Mouse (Mus musculus) midbrain, postnatal 0 days (tissue): Measurements from ENCODE around the gene Cep131. TPM values are rescaled to one million over a fixed set of nuclear protein-coding genes. Genes with fewer than 3 reads are reported as not detected.

Experiments
- ATAC-seq: fragments of 200-750 bp; cut with Nextera tagmentation; 2 replicates; pipeline ENCODE4 v1.8.0; 2017; ENCODE audit warnings: moderate number of reproducible peaks, mild to moderate bottlenecking, moderate TSS enrichment, moderate library complexity; ENCODE audit not compliant: low FRiP score
- DNase-seq: peaks from one replicate; pipeline ENCODE4 v3.0.0-alpha.2; 2015; ENCODE audit warnings: low spot score
- H3K27ac ChIP-seq: fragments of 300-500 bp; sonication (generic); 2 replicates; pipeline ENCODE4 v1.5.1; 2014; ENCODE audit warnings: low read depth, mild to moderate bottlenecking, low read length, mixed read lengths
- H3K27me3 ChIP-seq: fragments of 300-500 bp; sonication (generic); 2 replicates; pipeline ENCODE4 v1.6.1; 2014; ENCODE audit warnings: low read length, control low read depth, mixed read lengths; ENCODE audit not compliant: insufficient read depth
- H3K36me3 ChIP-seq: fragments of 300-500 bp; sonication (generic); 2 replicates; pipeline ENCODE4 v1.6.1; 2014; ENCODE audit warnings: low read length, control low read depth, mixed read lengths; ENCODE audit not compliant: insufficient read depth
- H3K4me1 ChIP-seq: fragments of 300-500 bp; sonication (generic); 2 replicates; pipeline ENCODE4 v1.6.1; 2014; ENCODE audit warnings: mild to moderate bottlenecking, control low read depth, antibody characterized with exemption, low read length, mixed read lengths; ENCODE audit not compliant: insufficient read depth
- H3K4me2 ChIP-seq: fragments of 300-500 bp; sonication (generic); 2 replicates; pipeline ENCODE4 v1.6.1; 2014; ENCODE audit warnings: low read depth, mild to moderate bottlenecking, low read length, mixed read lengths; ENCODE audit not compliant: poor library complexity, severe bottlenecking
- H3K4me3 ChIP-seq: fragments of 300-500 bp; sonication (generic); 2 replicates; pipeline ENCODE4 v1.5.1; 2014; ENCODE audit warnings: low read depth, mild to moderate bottlenecking, low read length, moderate library complexity
- H3K9ac ChIP-seq: fragments of 300-500 bp; sonication (generic); replicated peaks from 2 replicates; pipeline ENCODE4 v1.6.1; 2014; ENCODE audit warnings: mild to moderate bottlenecking, low read length, moderate library complexity, mixed read lengths; ENCODE audit not compliant: poor library complexity, severe bottlenecking
- H3K9me3 ChIP-seq: fragments of 300-500 bp; sonication (generic); 2 replicates; pipeline ENCODE4 v1.6.1; 2016; ENCODE audit warnings: low read length, control low read depth
- CTCF ChIP-seq: IDR thresholded peaks from 2 replicates; pipeline ENCODE4 v1.5.1; 2016; ENCODE audit warnings: antibody characterized with exemption, mild to moderate bottlenecking
- WGBS: fragments of 180-500 bp; shearing (Covaris S2); extraction: QIAGEN DNeasy Blood & Tissue Kit; methylation state at CpG from one replicate; pipeline ENCODE4 v1.1.7; 2014; 5-methylcytosine and 5-hydroxymethylcytosine counted together
- polyA plus RNA-seq: library from polyadenylated mRNA; unstranded; fragments of >200 nt; fragmentation: Nextera tagmentation; extraction: Ambion mirVana; gene quantifications from 2 replicates; pipeline ENCODE4 v1.2.1, GENCODE M21; 2015
- total RNA-seq: library from RNA; depleted of rRNA; stranded (reverse); fragments of >200 nt; gene quantifications from 2 replicates; pipeline ENCODE4 v1.2.3, GENCODE M21; 2014

Cep131 gene
- total and polyA plus RNA-seq, 2 experiments from 2014 or later = 19.0 to 27.7 TPM

DNA sequence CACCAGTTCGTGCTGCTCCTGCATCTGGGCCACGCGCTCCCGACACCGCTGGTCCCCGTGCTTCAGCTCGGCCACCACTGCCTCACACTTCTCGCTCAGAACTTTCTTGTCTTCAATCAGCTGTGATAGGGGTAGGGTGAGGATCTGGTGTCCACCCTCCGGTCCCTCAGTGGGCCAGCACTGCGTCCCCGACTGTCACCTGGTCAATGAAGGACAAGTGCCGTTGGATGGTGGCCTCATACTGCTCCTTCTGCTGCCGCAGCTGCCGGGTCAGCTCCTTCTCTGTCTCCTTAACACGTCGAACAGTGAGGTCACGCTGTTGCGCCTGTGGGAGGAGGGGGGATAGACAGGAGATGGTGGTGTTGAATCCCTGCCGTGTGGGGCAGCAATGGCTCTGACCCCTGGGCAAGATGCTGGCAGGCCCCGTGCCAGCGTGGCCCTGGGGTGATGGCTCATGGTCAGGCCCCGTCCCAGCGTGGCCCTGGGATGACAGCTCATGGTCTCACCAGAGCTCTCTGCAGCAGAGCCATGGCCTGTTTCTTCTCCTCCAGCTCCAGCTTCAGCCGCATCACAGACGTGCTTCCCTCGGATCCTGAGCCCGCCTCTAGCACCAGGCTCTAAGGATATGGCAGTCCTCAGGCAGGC lies 16.2 kb downstream of the Cep131 start:
- DNase-seq = no peak
- Histone ChIP-seq H3K27me3 (no peaks in the 10 kb centered on the region), H3K9me3 (no peaks in the 10 kb centered on the region), H3K4me3 (no peak overlapping the region), H3K36me3 (peaks cover 80% of the 10 kb centered on the region), H3K27ac (no peak overlapping the region; the same call in 1 of the 2 replicates), H3K4me1 (no peaks in the 10 kb centered on the region), H3K9ac (no peak overlapping the region), H3K4me2 (no peak overlapping the region)
- 89% methylated on average over 27 of the region's 27 CpGs for WGBS
- TF ChIP-seq CTCF = no peak
- no peak for ATAC-seq

- Histone ChIP-seq H3K4me3 (no peak overlapping the region), H3K27ac (no peak overlapping the region), H3K9me3 (no peaks in the 10 kb centered on the region), H3K4me1 (no peaks in the 10 kb centered on the region), H3K4me2 (no peak overlapping the region), H3K36me3 (peaks cover 78% of the 10 kb centered on the region), H3K9ac (no peak overlapping the region), H3K27me3 (no peaks in the 10 kb centered on the region)
- ATAC-seq (no peak), DNase-seq (no peak)
- TF ChIP-seq CTCF = no peak
- 58% methylated on average over 11 of the region's 11 CpGs for WGBS
Observed at GRCm38 (mm10) chr11:120069261-120069660, 17.4 kb downstream of the Cep131 start.

DNA sequence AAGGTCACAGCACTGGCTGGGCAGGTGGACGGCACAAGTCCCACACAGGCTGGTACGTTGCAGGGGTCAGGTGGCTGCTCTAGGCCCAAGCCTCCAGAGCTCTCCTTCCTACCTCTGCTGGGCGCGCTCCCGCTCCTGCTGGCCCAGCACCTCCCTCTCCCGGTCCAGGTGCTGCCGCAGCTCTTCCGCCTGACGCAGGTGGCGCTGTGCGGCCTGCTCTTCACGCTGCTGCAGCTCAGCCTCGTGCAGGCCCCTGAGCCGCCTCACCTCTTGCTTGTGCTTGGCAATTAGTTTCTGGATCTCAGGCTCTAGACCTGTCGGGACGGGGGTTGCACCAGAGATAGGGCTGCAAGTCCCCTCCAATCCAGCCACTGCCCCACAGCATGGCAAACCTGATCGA lies 18.8 kb downstream of the Cep131 start:
- Histone ChIP-seq H3K27ac (no peak overlapping the region), H3K9ac (no peak overlapping the region), H3K4me2 (no peak overlapping the region), H3K4me3 (no peak overlapping the region), H3K9me3 (no peaks in the 10 kb centered on the region), H3K4me1 (no peaks in the 10 kb centered on the region), H3K36me3 (peaks cover 80% of the 10 kb centered on the region), H3K27me3 (no peaks in the 10 kb centered on the region)
- peak; percentile 61 for TF ChIP-seq CTCF
- 0 out of 2 replicates have a peak, but pooled peaks have one; percentile 8 for ATAC-seq
- 58% methylated on average over 17 of the region's 17 CpGs for WGBS
- DNase-seq = peak; percentile 53

- DNase-seq = no peak
- H3K27ac ChIP-seq = no peak overlapping the region
- WGBS = 40% methylated on average over 10 of the region's 10 CpGs
Observed at GRCm38 (mm10) chr11:120065291-120065690, 21.3 kb downstream of the Cep131 start.

GRCm38 (mm10) chr11:120064668-120065040 lies 22.0 kb downstream of the Cep131 start:
- Histone ChIP-seq H3K4me3 (no peak overlapping the region), H3K4me2 (no peak overlapping the region), H3K27me3 (no peaks in the 10 kb centered on the region), H3K36me3 (peaks cover 49% of the 10 kb centered on the region), H3K27ac (no peak overlapping the region), H3K9ac (no peak overlapping the region), H3K9me3 (no peaks in the 10 kb centered on the region), H3K4me1 (no peaks in the 10 kb centered on the region)
- no peak for TF ChIP-seq CTCF
- no peak for DNase-seq
- ATAC-seq = 0 out of 2 replicates have a peak, but pooled peaks have one; percentile 11
- WGBS = 90% methylated on average over 11 of the region's 11 CpGs

More at GRCm38 (mm10) chr11:120065291-120065690, 21.3 kb downstream of the Cep131 start:
- ATAC-seq = 0 out of 2 replicates have a peak, but pooled peaks have one; percentile 11
- Histone ChIP-seq H3K9ac (no peak overlapping the region), H3K4me3 (no peak overlapping the region), H3K4me2 (no peak overlapping the region), H3K9me3 (no peaks in the 10 kb centered on the region), H3K27me3 (no peaks in the 10 kb centered on the region), H3K4me1 (no peaks in the 10 kb centered on the region), H3K36me3 (peaks cover 55% of the 10 kb centered on the region)
- TF ChIP-seq CTCF = peak; percentile 77

- Histone ChIP-seq H3K27ac (no peak overlapping the region), H3K36me3 (peaks cover 47% of the 10 kb centered on the region), H3K4me2 (no peak overlapping the region), H3K4me1 (no peaks in the 10 kb centered on the region), H3K9ac (no peak overlapping the region), H3K9me3 (no peaks in the 10 kb centered on the region), H3K27me3 (no peaks in the 10 kb centered on the region), H3K4me3 (no peak overlapping the region)
- TF ChIP-seq CTCF = no peak
- no peak for ATAC-seq
- no peak for DNase-seq
- WGBS = 86% methylated on average over 13 of the region's 13 CpGs
Observed at GRCm38 (mm10) chr11:120064006-120064667, 22.5 kb downstream of the Cep131 start.
